Mouse (Mus musculus): Measurements from ENCODE around the gene Olfr518.

DNA sequence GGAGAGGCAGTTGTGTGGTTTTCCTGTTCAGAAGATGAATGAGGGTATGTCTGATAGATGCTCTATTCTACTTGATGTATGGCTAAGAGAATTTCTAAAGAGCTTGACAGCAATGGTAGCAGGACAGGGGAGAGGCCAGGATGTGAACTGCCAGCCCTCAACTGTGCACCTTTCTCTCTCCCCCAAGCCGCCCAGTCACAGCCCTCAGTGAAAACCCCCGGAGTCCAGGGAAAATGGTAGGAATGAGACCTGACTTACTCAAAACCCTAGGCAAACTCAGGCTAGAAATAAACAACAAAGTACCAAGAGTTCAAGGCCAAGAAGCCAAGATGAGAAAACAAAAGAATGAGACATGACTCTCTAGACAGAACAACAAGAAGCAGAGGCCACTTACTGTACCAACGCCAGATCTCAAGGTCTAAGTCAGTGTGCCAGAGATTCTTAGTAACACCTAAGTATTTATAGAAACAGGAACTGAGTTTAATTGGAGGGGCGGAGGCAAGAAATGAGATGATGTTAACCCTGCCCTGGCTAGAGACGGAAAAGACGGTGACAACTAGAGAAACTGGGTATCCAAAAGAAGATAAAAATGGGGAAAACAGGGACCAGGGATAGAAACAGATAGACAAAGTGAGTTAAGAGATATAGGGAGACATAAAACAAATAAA lies 45.1 kb upstream of the Olfr518 start, which contains the start of gene Nlrp10:
- TF ChIP-seq SMC3 (IDR thresholded peaks at IDR 0.05; ENCODE audit: low read depth, low read length) (no peak), EP300 (IDR thresholded peaks at IDR 0.05; ENCODE audit: low read depth in 1 of 2, low read length in 2 of 2) (peak; percentile 56 to 65), CHD2 (IDR thresholded peaks at IDR 0.05; ENCODE audit: low read length) (no peak; the same call in 1 of the 2 replicates), ELF1 (IDR thresholded peaks at IDR 0.05; ENCODE audit: low read depth, low read length) (peak; percentile 59), CTCF (IDR thresholded peaks at IDR 0.05 in 2 of 3, conservative IDR thresholded peaks at IDR 0.05 in 1 of 3; ENCODE audit: control insufficient read depth in 1 of 3, insufficient read depth in 1 of 3, low read depth in 2 of 3, low read length in 3 of 3, poor library complexity in 1 of 3, severe bottlenecking in 1 of 3) (no peak), GABPA (IDR thresholded peaks at IDR 0.05; ENCODE audit: low read depth, low read length) (no peak), MAFK (IDR thresholded peaks at IDR 0.05; ENCODE audit: borderline replicate concordance, low read depth, low read length) (no peak), POLR2A (IDR thresholded peaks at IDR 0.05; ENCODE audit: control insufficient read depth in 1 of 2, insufficient read depth in 1 of 2, low read depth in 1 of 2, low read length in 2 of 2, poor library complexity in 1 of 2) (no peak)
